Mouse (Mus musculus) brown adipose tissue, adult 24 weeks (tissue): Measurements from ENCODE around the gene Commd1. TPM values are rescaled to one million over a fixed set of nuclear protein-coding genes. Genes with fewer than 3 reads are reported as not detected.

Source experiments
- H3K27ac ChIP-seq: fragments of 200-500 bp; replicated peaks from 2 replicates; pipeline ENCODE4 v1.5.1; 2012; ENCODE audit warnings: low read depth, mild to moderate bottlenecking, low read length
- H3K4me1 ChIP-seq: fragments of 200-500 bp; 2 replicates; pipeline ENCODE4 v1.6.1; 2012; ENCODE audit warnings: low read length, mixed read lengths; ENCODE audit not compliant: control insufficient read depth, insufficient read depth, insufficient read length
- H3K4me3 ChIP-seq: fragments of 200-500 bp; 2 replicates; pipeline ENCODE4 v1.5.1; 2012; ENCODE audit warnings: low read depth, mild to moderate bottlenecking, low read length, moderate library complexity; ENCODE audit not compliant: insufficient read depth
- polyA plus RNA-seq: library from polyadenylated mRNA; stranded (reverse); fragments of >200 nt; gene quantifications from 2 replicates; pipeline ENCODE4 v1.2.4, GENCODE M21; 2012; ENCODE audit not compliant: missing spikeins, insufficient read depth, insufficient read length

Gene Commd1
- polyA plus RNA-seq, 1 experiment, result 196 TPM

DNA sequence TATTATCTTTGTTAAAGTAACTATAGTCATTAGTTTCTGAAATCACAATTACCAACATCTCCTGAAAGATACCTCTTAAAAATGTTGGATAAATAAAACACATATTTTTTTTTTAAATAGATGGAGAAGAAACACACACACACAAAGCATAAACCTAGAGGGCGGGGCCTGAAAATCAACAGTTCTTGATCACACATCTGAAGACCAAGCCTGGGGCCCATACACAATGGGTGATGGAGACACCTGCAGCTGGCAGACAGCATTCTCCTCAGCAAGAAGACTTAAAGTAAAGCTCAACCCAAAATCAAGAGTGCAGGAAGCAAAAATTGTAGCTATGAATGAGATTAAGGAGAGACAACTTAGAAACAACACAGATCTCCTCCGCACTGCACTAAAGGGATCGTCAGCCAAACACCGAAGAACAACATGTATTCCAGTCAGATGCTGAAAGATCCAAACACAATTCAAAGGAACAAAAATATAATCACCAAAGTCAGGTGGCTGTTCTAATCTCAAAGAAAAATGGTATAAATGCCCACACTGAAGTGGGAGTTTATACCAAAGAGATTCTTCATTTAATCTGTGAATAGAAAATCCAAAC, 44.4 kb downstream of the Commd1 start:
- Histone ChIP-seq H3K4me3 (no peak overlapping the region), H3K4me1 (0 out of 2 replicates have a peak, but pooled peaks cover 2% of the 10 kb centered on the region), H3K27ac (no peak overlapping the region)

DNA sequence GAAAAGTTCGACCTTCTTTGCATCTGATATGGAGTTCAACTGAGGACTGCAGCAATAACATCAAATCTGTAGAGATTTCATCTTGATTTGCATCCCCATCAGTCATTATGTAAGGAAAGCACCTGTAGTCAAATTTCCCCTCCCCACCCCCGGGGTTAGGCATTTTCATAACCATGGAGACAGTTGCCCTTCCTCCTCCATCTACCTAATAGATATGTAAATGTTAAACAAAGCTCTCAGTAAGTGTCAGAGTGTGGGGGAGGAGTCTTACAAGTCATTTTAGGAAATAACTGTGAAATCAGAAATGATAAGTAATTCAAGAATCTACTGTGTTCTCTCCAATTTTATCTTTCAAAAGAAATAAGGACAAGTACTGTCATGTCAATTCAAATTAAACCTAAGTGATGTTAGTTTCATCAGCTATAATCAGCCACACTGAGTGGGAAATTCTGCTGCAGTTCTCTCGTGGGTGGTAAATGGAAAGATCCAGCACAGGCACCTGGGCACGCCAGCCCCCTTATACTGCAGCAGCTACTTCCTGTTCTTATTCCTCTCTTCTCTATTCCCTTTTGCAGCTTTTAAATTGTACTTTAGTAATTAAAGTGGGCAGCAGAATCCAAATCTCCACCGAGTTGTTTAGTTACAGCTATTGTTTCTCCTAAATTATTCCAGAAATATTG, 45.6 kb downstream of the Commd1 start:
- Histone ChIP-seq H3K27ac (no peak overlapping the region), H3K4me1 (0 out of 2 replicates have a peak, but pooled peaks cover 2% of the 10 kb centered on the region)

DNA sequence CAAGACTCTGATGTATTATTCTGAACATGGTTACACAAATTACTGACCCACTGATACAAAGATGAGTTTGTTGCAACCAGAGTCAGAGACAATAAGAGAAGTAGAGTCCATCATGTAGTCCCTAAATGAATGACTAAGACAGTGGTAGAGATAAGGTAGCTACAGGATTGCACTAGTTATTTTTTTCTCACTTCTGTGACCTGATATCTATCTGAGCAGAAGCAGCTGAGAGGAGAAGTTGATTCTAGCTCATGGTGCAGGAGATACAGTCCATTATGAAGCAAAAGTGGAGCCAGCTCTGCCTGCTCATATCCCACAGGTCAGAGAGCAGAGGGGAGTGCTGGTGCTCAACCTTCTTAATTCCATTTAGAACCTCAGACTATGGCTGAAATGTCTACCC, 50.0 kb downstream of the Commd1 start:
- H3K4me3 ChIP-seq, result no peak overlapping the region
- peaks cover 7% of the 10 kb centered on the region; the same call in 1 of the 2 replicates for H3K4me1 ChIP-seq
- no peak overlapping the region for H3K27ac ChIP-seq

More for the DNA sequence above, 45.6 kb downstream of the Commd1 start:
- no peak overlapping the region for H3K4me3 ChIP-seq

DNA sequence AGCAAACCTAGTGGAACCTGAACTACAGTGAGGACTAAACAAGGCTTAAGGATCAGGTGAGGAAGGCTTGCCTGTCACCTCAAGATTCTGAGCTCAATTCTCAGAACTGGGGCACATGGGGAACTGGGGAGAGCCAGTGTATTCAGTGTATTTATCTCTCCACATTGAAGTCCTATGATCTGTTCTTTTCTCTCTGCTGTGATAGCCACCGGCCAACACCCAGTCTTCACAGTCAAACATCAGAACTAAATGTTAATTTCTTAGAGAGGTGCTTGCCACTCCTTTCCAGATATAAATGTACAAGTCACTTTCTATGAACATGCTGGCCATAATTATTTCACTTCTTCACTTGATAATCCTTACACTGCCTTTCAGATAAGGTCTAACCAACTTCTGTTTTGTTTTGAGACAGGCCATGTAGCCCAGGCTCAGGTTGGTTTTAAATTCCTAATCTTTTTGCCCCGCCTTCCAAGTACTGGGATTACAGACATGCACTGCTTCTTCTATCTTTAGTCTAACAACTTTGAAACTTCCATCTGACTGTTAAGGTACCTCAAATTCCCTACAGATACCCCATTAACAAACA, 50.8 kb downstream of the Commd1 start:
- no peak overlapping the region for H3K27ac ChIP-seq

DNA sequence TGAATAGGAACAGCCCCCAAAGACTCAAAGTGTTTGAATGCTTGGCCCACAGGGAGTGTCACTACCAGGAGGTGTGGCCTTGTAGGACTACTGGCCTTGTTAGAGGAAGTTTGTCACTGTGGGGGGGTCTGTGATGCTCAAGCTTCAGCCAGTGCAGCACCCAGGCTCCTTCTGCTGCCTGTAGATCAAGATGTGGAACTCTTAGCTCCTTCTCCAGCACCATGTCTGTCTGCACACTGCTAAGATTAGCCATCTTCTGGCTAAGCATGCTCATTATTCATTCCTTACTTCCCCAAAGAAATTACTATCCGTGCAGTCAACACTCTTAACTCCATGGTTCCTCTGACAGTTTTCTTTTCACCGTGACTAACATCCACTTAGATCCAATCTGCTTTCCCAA, 52.1 kb downstream of the Commd1 start:
- Histone ChIP-seq H3K27ac (no peak overlapping the region), H3K4me1 (peaks cover 7% of the 10 kb centered on the region; the same call in 1 of the 2 replicates)

More for the DNA sequence above, 50.8 kb downstream of the Commd1 start:
- H3K4me1 ChIP-seq, result peaks cover 7% of the 10 kb centered on the region; the same call in 1 of the 2 replicates
- no peak overlapping the region for H3K4me3 ChIP-seq

DNA sequence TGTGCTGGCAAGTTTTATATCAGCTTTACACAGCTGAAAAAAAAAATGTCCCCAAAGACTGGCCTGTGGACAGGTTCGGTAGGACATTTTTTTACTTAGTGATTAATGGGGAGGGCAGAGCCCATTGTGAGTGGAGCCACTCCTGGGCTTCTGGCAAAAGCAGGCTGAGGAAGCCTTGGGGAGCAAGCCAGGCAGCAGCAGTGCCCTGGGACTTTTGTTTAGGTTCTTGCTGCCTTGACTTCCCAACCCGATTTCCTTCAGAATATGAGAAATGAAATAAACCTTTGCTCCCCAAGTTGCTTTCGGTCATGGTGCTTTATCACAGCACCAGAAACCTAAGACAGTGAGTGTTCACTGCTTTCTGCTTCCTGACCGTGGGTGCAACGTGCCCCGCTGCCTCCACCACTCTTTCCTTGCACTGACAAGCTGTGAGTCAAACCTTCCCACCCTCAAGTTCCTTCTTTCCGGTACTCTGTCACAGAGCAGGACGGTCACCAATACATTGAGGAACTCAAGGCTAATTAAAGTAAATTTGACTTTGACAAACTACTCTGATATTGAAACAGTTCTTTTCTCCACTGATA, 53.5 kb downstream of the Commd1 start:
- H3K4me1 ChIP-seq, result peaks cover 7% of the 10 kb centered on the region; the same call in 1 of the 2 replicates
- H3K4me3 ChIP-seq, result no peak overlapping the region
- no peak overlapping the region for H3K27ac ChIP-seq

More for the DNA sequence above, 52.1 kb downstream of the Commd1 start:
- H3K4me3 ChIP-seq, result no peak overlapping the region

DNA sequence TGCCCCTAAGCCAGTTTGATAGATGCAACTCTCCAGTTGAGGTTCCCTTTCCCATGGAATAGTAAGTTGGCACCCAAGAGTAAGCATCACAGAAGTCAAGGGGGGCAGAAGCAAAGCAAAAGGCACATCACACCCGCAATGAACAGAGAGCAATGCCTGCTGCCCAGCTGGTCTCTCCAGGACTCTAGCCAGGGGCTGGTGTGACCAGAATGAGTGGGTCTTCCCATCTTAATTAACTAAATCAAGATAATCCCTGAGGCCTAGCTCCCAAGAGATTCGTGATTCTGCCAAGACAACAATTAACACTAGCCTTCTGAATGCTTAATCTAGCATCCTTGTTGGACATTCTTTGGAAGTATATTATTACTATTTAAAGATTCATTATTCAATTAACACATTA, 58.6 kb downstream of the Commd1 start:
- Histone ChIP-seq H3K27ac (no peak overlapping the region), H3K4me1 (peaks cover 5% of the 10 kb centered on the region; the same call in 1 of the 2 replicates), H3K4me3 (no peak overlapping the region)

DNA sequence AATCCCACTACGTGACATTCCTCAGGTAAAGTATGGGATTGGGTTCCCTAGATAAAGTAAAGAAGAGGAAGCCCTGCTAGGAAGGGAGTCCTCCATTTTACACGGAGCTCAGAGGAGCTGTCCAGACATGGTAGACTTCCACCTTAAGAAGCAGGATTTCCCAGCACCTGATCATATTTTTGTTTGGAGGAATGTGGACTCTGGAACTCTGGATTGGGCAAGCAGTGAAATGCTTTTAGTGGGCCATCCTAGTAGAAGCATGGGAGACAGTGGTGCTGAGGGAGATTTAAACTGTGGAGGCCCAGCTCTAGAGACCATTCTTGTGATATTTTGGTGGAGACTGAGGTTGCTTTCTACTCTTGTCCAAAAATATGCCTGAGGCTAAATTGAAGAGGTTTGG, 59.6 kb downstream of the Commd1 start:
- no peak overlapping the region for H3K27ac ChIP-seq
- no peak overlapping the region for H3K4me3 ChIP-seq
- H3K4me1 ChIP-seq, result no peaks in the 10 kb centered on the region

DNA sequence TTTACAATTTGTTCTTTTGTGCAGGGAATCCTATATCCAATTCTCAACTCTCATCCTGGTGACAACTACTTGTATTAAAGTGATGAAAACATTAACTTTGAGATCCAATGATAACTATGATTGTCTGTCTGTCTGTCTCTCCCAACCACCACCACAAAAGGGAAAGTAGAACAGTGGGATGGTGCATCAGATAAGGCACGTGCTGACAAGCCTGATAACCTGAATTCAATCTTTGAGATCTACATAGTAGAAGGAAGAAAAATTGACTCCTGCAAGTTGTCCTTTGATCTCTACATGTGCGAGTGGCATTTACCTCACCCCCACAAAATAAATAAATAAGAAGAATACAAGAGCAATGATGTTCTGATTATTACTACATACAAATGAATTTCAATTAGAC, 62.8 kb downstream of the Commd1 start:
- no peak overlapping the region for H3K27ac ChIP-seq
- H3K4me1 ChIP-seq, result no peaks in the 10 kb centered on the region
- no peak overlapping the region for H3K4me3 ChIP-seq

DNA sequence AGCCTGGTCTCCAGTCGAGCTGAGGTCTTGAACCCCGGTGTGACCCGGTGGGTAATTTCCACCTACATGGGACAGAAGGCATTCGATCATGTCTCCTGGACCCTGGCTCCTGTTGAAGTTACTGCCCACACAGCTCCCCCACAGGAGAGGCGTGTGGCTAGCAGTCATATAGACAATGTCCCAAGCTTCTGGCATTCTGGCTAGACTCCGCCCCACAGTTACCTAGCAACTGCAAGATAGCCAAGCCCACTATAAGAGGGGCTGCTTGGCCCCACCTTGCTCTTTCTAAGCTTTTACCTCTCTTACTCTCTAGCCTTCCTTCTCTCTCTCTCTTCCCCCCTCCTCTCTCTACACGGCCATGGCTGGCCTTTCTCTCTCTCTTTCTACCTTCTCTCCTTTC, 64.4 kb downstream of the Commd1 start:
- H3K4me3 ChIP-seq, result no peak overlapping the region
- H3K27ac ChIP-seq, result no peak overlapping the region
- no peaks in the 10 kb centered on the region for H3K4me1 ChIP-seq

DNA sequence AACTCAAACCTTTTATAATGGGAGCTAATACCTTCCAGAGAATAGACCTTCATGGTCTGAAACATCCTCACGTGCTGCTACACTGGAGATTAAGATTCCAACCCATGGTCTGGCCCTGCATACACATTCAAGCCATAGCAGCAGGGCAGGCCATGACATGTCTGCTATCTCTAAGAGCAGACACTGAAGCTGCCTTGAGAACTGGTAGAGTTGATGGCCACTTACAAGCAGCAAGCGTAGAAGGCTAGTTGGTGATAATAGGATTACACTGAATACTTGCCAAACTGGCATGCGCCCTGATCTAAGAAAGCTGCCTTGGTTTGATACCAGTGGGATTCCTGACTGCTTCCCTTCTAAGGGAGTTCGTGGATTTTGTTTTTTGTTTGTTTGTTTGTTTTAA, 68.4 kb downstream of the Commd1 start:
- Histone ChIP-seq H3K4me3 (no peak overlapping the region), H3K4me1 (no peaks in the 10 kb centered on the region), H3K27ac (no peak overlapping the region)

DNA sequence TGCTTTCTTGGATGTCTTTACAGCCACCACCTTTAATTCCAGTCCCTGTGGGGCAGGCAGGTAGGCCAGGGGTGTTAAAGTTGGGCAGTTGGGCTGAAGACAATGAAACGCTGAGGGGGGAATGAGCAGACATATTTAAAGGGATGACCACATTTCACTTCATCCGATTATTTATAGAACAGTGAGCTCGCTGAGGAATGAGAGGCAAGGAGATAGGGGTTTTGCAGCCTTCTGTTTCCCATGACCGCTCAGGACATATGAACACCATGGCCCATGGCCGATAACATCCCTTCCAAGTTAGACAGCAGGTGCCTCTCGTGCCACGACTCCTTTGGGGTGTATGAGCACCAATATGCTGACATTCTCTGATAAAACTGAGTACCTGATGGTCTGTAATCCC, 70.4 kb downstream of the Commd1 start:
- Histone ChIP-seq H3K27ac (no peak overlapping the region), H3K4me1 (no peaks in the 10 kb centered on the region), H3K4me3 (no peak overlapping the region)

DNA sequence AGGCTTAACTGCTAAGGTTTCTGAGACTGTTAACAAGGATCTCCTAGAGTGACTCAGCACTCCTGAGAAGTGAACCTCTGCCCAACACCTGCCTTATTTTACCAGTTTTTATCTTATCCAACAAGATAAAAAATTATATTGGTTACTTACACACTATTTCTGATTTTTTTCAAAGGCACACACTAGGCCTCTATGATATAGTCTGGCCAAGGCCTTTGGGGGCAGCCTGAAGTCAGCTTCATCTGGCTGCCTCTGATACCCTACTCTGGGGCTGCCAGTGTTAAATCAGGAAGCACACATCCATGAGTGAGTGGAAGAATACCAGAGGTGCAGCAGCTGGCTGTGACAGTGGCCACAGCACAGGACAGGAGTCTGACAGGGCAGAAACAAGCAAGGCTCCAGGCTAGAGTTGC, 75.7 kb downstream of the Commd1 start:
- no peak overlapping the region for H3K4me3 ChIP-seq
- H3K27ac ChIP-seq, result no peak overlapping the region
- H3K4me1 ChIP-seq, result no peaks in the 10 kb centered on the region; the same call in 1 of the 2 replicates

DNA sequence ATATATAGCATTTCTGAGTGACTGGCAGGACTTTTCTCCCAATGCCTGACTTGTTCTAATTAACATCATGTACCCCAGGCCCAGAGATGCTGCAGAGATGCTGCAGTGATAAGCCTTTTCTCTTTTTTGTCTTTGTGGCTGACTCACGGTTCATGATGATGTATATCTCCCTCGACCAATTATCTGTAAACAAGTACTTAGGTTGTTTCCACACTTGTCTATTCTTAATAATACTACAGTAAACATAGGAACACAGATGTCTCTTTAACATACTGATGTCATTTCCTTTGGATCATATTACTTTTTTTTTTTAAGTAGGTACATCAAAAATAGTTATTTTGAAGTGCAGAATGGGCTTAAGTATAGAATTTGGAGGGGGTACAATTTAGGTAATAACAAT, 79.3 kb downstream of the Commd1 start:
- no peak overlapping the region for H3K4me3 ChIP-seq
- H3K27ac ChIP-seq, result no peak overlapping the region
- no peaks in the 10 kb centered on the region; the same call in 1 of the 2 replicates for H3K4me1 ChIP-seq

DNA sequence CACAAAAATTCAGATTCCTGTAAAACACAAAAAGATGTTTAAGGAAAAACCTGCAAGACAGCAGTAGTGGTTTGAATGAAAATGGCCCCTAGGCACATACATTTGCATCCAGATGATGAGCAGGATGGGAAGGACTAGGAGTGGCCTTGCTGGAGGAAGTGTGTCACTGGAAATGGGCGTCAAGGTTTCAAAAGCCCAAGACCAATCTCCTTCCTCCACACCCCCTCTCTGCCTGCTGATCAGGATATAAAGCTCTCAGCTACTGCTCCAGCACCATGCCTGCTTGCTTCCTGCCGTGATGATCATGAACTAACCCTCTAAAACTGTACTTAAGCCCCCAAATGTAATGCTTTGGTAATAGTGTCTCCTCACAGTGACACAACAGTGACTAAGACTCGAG, 82.1 kb downstream of the Commd1 start:
- H3K4me3 ChIP-seq, result no peak overlapping the region
- H3K4me1 ChIP-seq, result no peaks in the 10 kb centered on the region
- no peak overlapping the region for H3K27ac ChIP-seq
